Mouse (Mus musculus): ENCODE measurements around the gene Cog7.

Cog7 gene

GRCm38 (mm10) chr7:121954891-121955669 is 26.4 kb downstream of the Cog7 start:
- DNase-seq (ENCODE audit: low read depth, low spot score), result no peak

- DNase-seq (ENCODE audit: low read depth, low spot score), result no peak
Measured at GRCm38 (mm10) chr7:121947513-121947912, 34.0 kb downstream of the Cog7 start.

GRCm38 (mm10) chr7:121946196-121946595 is 35.3 kb downstream of the Cog7 start:
- no peak for DNase-seq (ENCODE audit: low read depth, low spot score)

DNA sequence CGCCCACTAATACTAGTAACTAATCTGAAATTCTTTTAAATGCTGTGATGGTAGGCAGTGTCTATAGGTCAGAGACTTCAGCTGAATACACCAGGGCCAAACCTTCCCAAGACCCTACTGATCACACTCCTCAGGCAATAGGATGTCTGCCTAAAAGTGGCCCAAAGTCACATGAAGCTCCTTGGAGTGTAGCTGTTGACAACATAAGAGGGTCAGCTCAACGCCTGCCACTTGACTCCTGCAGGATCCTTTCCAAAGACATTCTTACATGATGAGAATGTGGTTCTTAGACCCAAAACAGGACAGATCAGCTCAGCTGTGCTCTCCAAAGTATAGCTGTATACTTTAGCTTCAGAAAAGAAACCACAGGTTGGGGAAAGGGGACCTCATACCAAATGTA is 39.1 kb downstream of the Cog7 start:
- DNase-seq (ENCODE audit: low read depth, low spot score), result no peak

- no peak for DNase-seq (ENCODE audit: low read depth, low spot score)
Measured at GRCm38 (mm10) chr7:121941640-121942039, 39.9 kb downstream of the Cog7 start.

- no peak for DNase-seq (ENCODE audit: low read depth, low spot score)
Measured at GRCm38 (mm10) chr7:121941016-121941415, 40.5 kb downstream of the Cog7 start.

GRCm38 (mm10) chr7:121939729-121940128 is 41.8 kb downstream of the Cog7 start:
- DNase-seq (ENCODE audit: low read depth, low spot score), result no peak

GRCm38 (mm10) chr7:121939244-121939643 is 42.3 kb downstream of the Cog7 start:
- DNase-seq (ENCODE audit: low read depth, low spot score), result no peak

- no peak for DNase-seq (ENCODE audit: low read depth, low spot score)
Measured at GRCm38 (mm10) chr7:121938124-121938891, 43.2 kb downstream of the Cog7 start.

- no peak for DNase-seq (ENCODE audit: low read depth, low spot score)
Measured at GRCm38 (mm10) chr7:121936861-121937630, 44.5 kb downstream of the Cog7 start.

- no peak for DNase-seq (ENCODE audit: low read depth, low spot score)
Measured at GRCm38 (mm10) chr7:121935906-121936794, 45.4 kb downstream of the Cog7 start.

GRCm38 (mm10) chr7:121934346-121934745 is 47.2 kb downstream of the Cog7 start:
- no peak for DNase-seq (ENCODE audit: low read depth, low spot score)

DNA sequence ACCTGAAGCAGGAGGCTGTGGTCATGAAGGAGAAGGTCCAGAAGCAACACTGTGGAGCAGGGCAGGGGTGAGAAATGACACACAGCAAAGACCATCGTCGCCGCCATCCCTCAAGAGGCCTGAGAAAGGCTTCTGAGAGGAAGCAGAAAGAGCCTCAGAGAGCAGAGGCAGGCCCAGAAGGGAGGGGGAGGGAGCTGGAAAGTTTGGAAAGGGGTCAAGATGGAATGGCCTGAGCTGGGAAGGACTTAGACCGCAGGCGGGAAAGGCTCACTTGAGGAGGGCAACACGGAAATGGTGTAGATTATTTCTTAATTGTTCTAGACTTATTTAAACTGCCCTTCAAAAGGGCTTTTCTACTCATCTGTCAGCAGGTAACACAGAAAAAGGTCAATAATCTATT is 47.8 kb downstream of the Cog7 start:
- DNase-seq (ENCODE audit: low read depth, low spot score), result no peak

- DNase-seq (ENCODE audit: low read depth, low spot score), result no peak
Measured at GRCm38 (mm10) chr7:121931246-121931645, 50.3 kb downstream of the Cog7 start.

- no peak for DNase-seq (ENCODE audit: low read depth, low spot score)
Measured at GRCm38 (mm10) chr7:121927882-121928281, 53.6 kb downstream of the Cog7 start.

DNA sequence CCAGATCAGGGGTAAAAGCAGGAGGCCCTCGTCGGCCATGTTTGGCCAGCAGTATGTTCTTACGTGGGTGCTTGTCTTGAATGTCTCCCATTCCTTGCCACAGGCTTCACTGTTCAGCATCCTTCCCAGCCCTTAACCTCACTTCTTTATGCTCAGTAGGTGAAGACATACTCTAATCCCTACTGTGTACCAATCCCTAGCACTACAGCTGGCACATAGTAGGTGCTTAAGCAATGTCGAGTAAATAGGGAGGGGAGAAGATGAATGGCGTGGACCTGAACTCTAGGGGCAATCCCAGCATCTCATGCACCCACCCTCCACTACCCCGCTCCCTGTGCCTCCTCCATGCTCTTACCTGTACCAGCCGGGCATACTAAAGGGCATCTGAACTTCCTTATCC is 57.1 kb downstream of the Cog7 start:
- no peak for DNase-seq (ENCODE audit: low read depth, low spot score)

- no peak for DNase-seq (ENCODE audit: low read depth, low spot score)
Measured at GRCm38 (mm10) chr7:121913944-121914343, 67.6 kb downstream of the Cog7 start.

- DNase-seq (ENCODE audit: low read depth, low spot score), result no peak
Measured at GRCm38 (mm10) chr7:121912250-121912649, 69.3 kb downstream of the Cog7 start.

DNA sequence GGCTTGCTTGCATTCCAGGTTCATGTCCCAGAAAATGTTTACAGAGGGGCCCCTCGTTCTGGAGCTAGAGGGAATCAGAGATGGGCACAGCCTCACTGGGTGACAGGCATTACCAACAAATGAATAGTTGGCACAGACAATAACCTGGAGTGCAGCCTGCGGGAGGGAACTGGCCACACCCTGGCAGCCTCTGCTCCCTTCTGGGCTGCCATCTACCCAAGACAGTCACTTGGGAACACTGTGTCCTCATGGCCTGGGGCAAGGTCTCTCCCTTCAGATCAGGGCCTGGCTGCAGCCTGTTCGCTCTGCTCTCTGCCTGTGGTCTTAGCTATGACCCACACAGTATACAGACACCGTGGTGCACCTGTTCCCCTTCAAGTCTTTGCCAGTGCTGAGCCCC is 74.6 kb downstream of the Cog7 start:
- DNase-seq (ENCODE audit: low read depth, low spot score), result no peak

DNA sequence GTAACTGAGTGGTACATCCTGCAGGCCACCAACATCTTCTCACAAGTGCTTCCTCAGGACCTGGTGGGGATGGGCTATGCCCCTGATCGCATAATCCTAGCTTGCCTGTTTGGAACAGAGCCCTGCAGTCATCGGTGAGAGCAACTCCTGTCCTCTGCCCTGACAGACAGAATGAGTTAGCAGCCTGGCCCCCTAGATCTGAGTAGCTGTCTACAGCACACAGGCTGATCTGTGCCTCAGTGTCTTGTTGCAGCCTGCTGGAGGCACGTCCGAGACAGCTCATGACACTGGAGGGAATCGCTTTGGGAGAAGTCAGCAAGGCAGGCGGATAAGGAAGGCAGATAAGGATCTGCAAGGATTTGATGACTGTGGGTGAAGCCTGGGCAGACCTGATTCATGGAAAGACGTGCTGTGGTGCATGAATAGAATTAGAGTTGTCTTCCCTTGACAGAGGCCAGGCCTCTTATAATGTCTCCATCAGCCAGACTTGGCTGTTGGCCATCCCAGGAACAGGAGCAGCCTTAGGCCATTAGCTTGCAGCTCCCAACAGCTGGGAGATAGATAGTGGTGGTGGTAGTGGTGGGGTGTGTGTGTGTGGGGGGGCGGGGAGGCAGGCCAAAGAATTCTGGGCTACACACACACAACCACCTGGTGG is 78.6 kb downstream of the Cog7 start:
- DNase-seq (ENCODE audit: low read depth, low spot score), result no peak

DNA sequence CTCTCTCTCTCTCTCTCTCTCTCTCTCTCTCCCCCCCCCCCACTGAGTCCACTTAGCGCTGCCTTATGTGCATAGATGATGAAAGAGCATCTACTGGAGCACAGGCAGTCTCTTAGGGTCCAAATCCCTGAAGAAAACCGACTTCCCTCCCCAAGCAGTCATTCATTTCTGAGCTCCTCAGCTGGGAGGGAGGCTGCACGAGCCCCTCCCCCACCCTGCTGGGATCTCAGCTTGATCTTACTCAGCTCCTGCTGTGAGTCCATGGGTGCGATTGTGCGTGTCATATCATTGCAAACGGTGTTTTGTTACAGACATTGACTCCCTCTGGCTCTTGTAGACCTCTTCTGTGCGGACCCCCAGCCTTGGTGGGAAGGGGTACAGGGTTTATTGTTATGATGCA is 81.6 kb downstream of the Cog7 start:
- DNase-seq (ENCODE audit: low read depth, low spot score), result no peak
